Comparison of ENCODE assay signal across 11 mouse cellular contexts in genomic region chr14:31422395-31422794, GRCm38 (mm10). TPM values are rescaled to one million over a fixed set of nuclear protein-coding genes. Genes with fewer than 3 reads are reported as not detected.
DNase-seq lines count a peak whose midpoint lies in the region; ATAC-seq and TF ChIP-seq lines count a peak whose summit lies in the region.
"Had no signal": no experiment of that assay in that cellular context is flagged by ENCODE, and none has a peak within 500 bp of the region (broad histone marks: within the 10 kb centered on the region; RNA-seq: fewer than 3 reads in every experiment).

No protein-coding gene starts in this region.

- H3K9ac ChIP-seq in forebrain, embryonic 14.5 days (ENCODE audit: low read length) = no peak overlapping the region
- H3K9ac ChIP-seq: midbrain, embryonic 13.5 days had no signal

- 0 out of 2 replicates have a peak overlapping the region, but pooled peaks have one; percentile 20 for H3K27ac ChIP-seq in thymus, adult 2 months (ENCODE audit: control insufficient read depth, insufficient read depth, low read length)
- no peak overlapping the region for H3K27ac ChIP-seq in forebrain, embryonic 14.5 days (ENCODE audit: low read depth, low read length)
- H3K27ac ChIP-seq: midbrain, embryonic 13.5 days had no signal

- WGBS in thymus, adult 2 months = 97% methylated on average over 5 of the region's 5 CpGs
- 91% methylated on average over 5 of the region's 5 CpGs for WGBS in forebrain, embryonic 14.5 days

- ATAC-seq in forebrain, embryonic 14.5 days = no peak
- ATAC-seq: midbrain, embryonic 13.5 days had no signal

- H3K27me3 ChIP-seq in thymus, adult 2 months (ENCODE audit: control insufficient read depth, insufficient read depth, low read length) = no peaks in the 10 kb centered on the region
- no peaks in the 10 kb centered on the region for H3K27me3 ChIP-seq in forebrain, embryonic 14.5 days (replicated peaks; ENCODE audit: control insufficient read depth, insufficient read depth, low read length)
- H3K27me3 ChIP-seq: midbrain, embryonic 13.5 days had no signal

- H3K4me2 ChIP-seq in forebrain, embryonic 14.5 days (ENCODE audit: low read length) = no peak overlapping the region
- H3K4me2 ChIP-seq: midbrain, embryonic 13.5 days had no signal

- H3K36me3 ChIP-seq in thymus, adult 2 months (ENCODE audit: control insufficient read depth, insufficient read depth, low read length) = no peaks in the 10 kb centered on the region
- no peaks in the 10 kb centered on the region for H3K36me3 ChIP-seq in forebrain, embryonic 14.5 days (ENCODE audit: control insufficient read depth, insufficient read depth, low read length)

- H3K4me1 ChIP-seq in thymus, adult 2 months (replicated peaks; ENCODE audit: control insufficient read depth, insufficient read depth, low read length) = 0 out of 2 replicates have a peak, but pooled peaks cover 4% of the 10 kb centered on the region
- H3K4me1 ChIP-seq in forebrain, embryonic 14.5 days (ENCODE audit: control insufficient read depth, insufficient read depth, low read length) = peaks cover 7% of the 10 kb centered on the region; the same call in 1 of the 2 replicates

- H3K9me3 ChIP-seq in forebrain, embryonic 14.5 days (replicated peaks; ENCODE audit: control insufficient read depth, low read length) = no peaks in the 10 kb centered on the region

- no peak for TF ChIP-seq CTCF in thymus, adult 2 months (IDR thresholded peaks at IDR 0.05; ENCODE audit: borderline replicate concordance, control insufficient read depth, extremely low read depth, insufficient read depth, low read length, poor library complexity)

- peak; percentile 15 for DNase-seq in cerebellum, adult 11-12 months
- no peak for DNase-seq in cerebellum, postnatal 10 days
- DNase-seq in kidney, adult 18-20 months = peak; percentile 33
- no peak for DNase-seq in kidney, postnatal 10 days
- no peak for DNase-seq in thymus, adult 2 months
- DNase-seq in thymus, postnatal 25 days = no peak
- DNase-seq in forebrain, embryonic 14.5 days (ENCODE audit: low spot score) = no peak
- DNase-seq in layer of hippocampus, adult 11-12 months (ENCODE audit: low spot score) = no peak
- DNase-seq: thymus, postnatal 4 days had no signal

- no peak overlapping the region for H3K4me3 ChIP-seq in thymus, adult 2 months (ENCODE audit: control insufficient read depth, insufficient read depth, low read length)
- H3K4me3 ChIP-seq in forebrain, embryonic 14.5 days (ENCODE audit: low read depth, low read length) = no peak overlapping the region
- H3K4me3 ChIP-seq: hindbrain, embryonic 10.5 days; midbrain, embryonic 13.5 days had no signal

- no peak for TF ChIP-seq POLR2A in thymus, adult 2 months (IDR thresholded peaks at IDR 0.05; ENCODE audit: control insufficient read depth, extremely low read depth, insufficient read depth, low read length, poor library complexity)

RNA-seq across cellular contexts. Expression of gene Sh3bp5, which starts 13.5 kb away (rescaled TPM):
- polyA plus RNA-seq in thymus, adult 2 months (2012; rRNA removed) = 10.5 and 10.7 TPM in 2 replicates
- 33.9 and 44.8 TPM in 2 replicates for polyA plus RNA-seq in forebrain, embryonic 14.5 days (2014; fragmentation: Nextera tagmentation; extraction: Ambion mirVana)

Comparison
In these comparisons a context has a peak if more than half of its experiments do, and no peak if none do; other contexts are left out.
1. DNase-seq: peak in cerebellum, adult 11-12 months (single experiment) and kidney, adult 18-20 months (single experiment); none in cerebellum, postnatal 10 days (0 of 2), kidney, postnatal 10 days (single experiment), thymus, adult 2 months (single experiment), thymus, postnatal 25 days (single experiment), forebrain, embryonic 14.5 days (single experiment) and layer of hippocampus, adult 11-12 months (single experiment).